Mouse (Mus musculus) lung, postnatal 4 days (tissue): Measurements from ENCODE around the gene Prom1.

Source experiments
- DNase-seq, 2 experiments: peaks; one replicate each; pipeline ENCODE4 v3.0.0; 2021

Prom1 gene

GRCm38 (mm10) chr5:43971156-43971555 lies 130.7 kb downstream of the Prom1 start:
- DNase-seq: no peak

- DNase-seq: no peak
Measured at GRCm38 (mm10) chr5:43970532-43970931, 131.3 kb downstream of the Prom1 start.

GRCm38 (mm10) chr5:43968634-43969033 lies 133.2 kb downstream of the Prom1 start:
- no peak for DNase-seq

GRCm38 (mm10) chr5:43961056-43961455 lies 140.8 kb downstream of the Prom1 start:
- DNase-seq: no peak

- DNase-seq: no peak
Measured at GRCm38 (mm10) chr5:43959884-43960440, 141.9 kb downstream of the Prom1 start.

GRCm38 (mm10) chr5:43953241-43953640 lies 148.6 kb downstream of the Prom1 start:
- DNase-seq: no peak

- DNase-seq: peak; percentile 42 to 50
Measured at GRCm38 (mm10) chr5:43948748-43949275, 153.0 kb downstream of the Prom1 start.

- DNase-seq: peak; percentile 84 to 94
Measured at GRCm38 (mm10) chr5:43948111-43948743, 153.6 kb downstream of the Prom1 start.

GRCm38 (mm10) chr5:43947330-43947977 lies 154.4 kb downstream of the Prom1 start:
- peak in 1 of 2 experiments; percentile 4 for DNase-seq
